Mouse (Mus musculus): ENCODE measurements around the gene Qpctl. TPM values are rescaled to one million over a fixed set of nuclear protein-coding genes. Genes with fewer than 3 reads are reported as not detected.

Qpctl gene
- polyA plus RNA-seq, 1 experiment, result 15.7 TPM

DNA sequence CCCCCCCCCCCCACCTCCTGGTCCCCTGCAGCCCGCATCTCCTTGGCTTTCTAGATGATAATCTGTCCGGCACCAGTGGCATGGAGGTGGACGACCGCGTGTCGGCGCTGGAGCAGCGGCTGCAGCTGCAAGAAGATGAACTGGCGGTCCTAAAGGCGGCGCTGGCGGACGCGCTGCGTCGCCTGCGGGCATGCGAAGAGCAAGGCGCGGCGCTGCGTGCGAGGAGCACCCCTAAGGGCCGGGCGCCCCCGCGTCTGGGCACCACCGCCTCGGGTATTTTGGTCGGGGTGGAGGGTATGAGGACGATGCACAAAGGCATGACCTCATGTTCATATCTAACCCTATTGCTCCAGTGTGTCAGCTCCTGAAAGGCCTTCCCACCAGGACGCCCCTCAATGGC, 30.1 kb upstream of the Qpctl start:
- TF ChIP-seq CTCF (IDR thresholded peaks at IDR 0.05; ENCODE audit: borderline replicate concordance, insufficient read depth, low read depth, low read length) (peak; percentile 31; the same call in 1 of the 2 replicates), POLR2A (IDR thresholded peaks at IDR 0.05; ENCODE audit: borderline replicate concordance, insufficient read depth, low read length) (no peak)
- Histone ChIP-seq H3K4me3 (replicated peaks; ENCODE audit: insufficient read depth, low read depth, low read length) (peak overlapping the region; percentile 2), H3K27me3 (ENCODE audit: control insufficient read depth, insufficient read depth, low read length) (no peaks in the 10 kb centered on the region), H3K27ac (ENCODE audit: insufficient read depth, low read length) (no peak overlapping the region), H3K4me1 (ENCODE audit: control insufficient read depth, insufficient read depth, low read length) (no peaks in the 10 kb centered on the region; the same call in 1 of the 2 replicates)
- DNase-seq, result peak; percentile 56 to 61
- WGBS, result 6% methylated on average over 23 of the region's 32 CpGs

DNA sequence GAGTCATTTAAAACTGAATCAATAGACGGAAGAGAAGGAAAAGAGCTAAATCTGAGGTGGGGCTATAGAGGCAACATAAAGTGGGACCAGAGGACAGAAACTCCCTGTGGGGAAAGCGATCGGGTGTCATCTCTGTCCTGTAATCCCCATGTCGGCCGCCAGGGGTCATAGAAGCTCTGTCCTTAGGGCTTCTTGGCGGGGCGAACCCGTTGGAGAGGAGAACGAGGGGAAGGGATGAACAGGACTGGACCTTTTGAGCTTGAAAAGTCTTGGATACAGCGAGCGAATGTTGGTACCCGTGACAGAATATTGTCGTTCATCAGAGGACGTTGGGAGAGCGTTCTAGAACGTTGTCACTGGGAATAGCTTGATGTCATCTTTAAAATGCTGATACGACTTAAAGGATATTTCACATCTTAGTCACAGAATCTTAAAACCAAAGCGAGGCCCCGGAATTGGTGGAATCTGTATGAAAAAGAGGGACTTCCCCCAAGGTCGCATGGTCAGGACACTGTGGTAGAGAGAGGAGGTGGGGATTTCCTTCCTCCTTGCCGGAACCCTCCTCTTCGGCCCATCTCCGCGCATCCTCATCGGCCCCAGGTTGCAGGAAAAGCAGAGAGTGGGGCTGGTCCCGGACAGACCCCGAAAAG, 29.5 kb upstream of the Qpctl start:
- peak; percentile 77 to 89 for DNase-seq
- 8% methylated on average over 27 of the region's 27 CpGs for WGBS
- Histone ChIP-seq H3K27ac (ENCODE audit: insufficient read depth, low read length) (no peak overlapping the region), H3K27me3 (ENCODE audit: control insufficient read depth, insufficient read depth, low read length) (no peaks in the 10 kb centered on the region), H3K4me1 (ENCODE audit: control insufficient read depth, insufficient read depth, low read length) (no peaks in the 10 kb centered on the region), H3K4me3 (replicated peaks; ENCODE audit: insufficient read depth, low read depth, low read length) (peak overlapping the region; percentile 97)
- TF ChIP-seq CTCF (IDR thresholded peaks at IDR 0.05; ENCODE audit: borderline replicate concordance, insufficient read depth, low read depth, low read length), result peak; percentile 82
- TF ChIP-seq POLR2A (IDR thresholded peaks at IDR 0.05; ENCODE audit: borderline replicate concordance, insufficient read depth, low read length), result no peak

DNA sequence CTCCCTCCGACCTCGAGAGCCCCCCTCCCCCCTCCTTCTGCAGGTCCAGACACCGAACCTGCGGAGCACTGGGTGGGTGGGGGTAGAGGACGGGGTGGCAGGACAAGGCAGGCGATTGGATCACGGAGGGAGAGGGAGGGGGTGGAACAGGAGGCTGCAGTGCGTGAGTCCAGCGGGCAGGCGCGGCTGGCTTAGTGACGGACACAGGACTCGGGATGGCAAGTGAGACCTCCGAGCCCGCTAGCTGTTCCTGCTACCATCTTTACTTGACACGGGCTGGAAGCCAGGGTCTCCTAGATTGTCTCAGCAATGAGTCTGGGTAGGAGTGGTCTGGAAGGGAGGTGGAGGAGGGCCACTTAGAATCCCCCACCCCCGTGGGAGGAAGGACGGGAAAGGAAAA, 28.9 kb upstream of the Qpctl start:
- Histone ChIP-seq H3K4me1 (ENCODE audit: control insufficient read depth, insufficient read depth, low read length) (no peaks in the 10 kb centered on the region), H3K27me3 (ENCODE audit: control insufficient read depth, insufficient read depth, low read length) (no peaks in the 10 kb centered on the region), H3K27ac (ENCODE audit: insufficient read depth, low read length) (no peak overlapping the region), H3K4me3 (replicated peaks; ENCODE audit: insufficient read depth, low read depth, low read length) (peak overlapping the region; percentile 97)
- DNase-seq, result peak; percentile 55 to 56
- 17% methylated on average over 18 of the region's 18 CpGs for WGBS
- TF ChIP-seq POLR2A (IDR thresholded peaks at IDR 0.05; ENCODE audit: borderline replicate concordance, insufficient read depth, low read length) (no peak), CTCF (IDR thresholded peaks at IDR 0.05; ENCODE audit: borderline replicate concordance, insufficient read depth, low read depth, low read length) (no peak)

DNA sequence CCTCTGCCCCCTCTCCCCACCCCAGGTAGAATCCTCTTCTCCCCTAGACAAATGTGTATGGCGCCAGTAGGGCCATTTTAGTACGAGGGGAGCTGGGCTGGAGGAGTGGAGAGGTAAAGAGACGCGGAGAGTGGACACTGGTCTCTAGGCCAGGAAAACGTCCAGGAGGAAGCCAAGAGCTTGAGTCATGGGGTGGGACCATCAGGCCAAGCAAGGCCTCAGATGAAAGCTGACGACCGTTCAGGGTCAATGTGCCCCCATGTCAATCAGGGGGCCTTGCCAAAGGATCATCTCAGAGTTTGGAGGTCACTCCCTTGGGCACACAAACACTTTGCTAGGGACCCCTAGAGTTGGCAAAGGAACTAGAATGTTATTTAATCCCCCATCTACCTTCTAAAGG, 28.1 kb upstream of the Qpctl start:
- 34% methylated on average over 7 of the region's 7 CpGs for WGBS

DNA sequence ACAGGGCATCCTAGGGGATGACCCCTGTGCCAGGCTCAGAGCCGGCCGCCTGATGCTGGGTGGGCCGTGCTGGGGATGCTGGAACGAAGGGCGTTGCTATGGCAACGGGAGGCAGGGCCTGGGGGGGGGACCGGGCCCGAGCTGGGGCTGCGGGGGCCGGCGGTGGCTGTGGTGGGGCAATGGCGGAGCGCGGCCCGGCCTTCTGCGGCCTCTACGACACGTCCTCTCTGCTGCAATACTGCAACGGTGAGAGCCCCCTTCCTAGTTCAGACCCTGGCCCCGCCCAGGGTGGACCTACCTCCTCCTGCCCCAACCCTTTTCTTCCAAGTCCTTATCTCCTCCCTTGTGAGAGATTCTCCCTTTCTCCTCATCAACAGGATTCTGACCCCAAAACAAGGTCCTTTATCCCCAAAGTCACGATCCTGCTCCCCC, 27.4 kb upstream of the Qpctl start:
- peak in 1 of 2 experiments; percentile 88 for DNase-seq
- H3K4me1 ChIP-seq (ENCODE audit: control insufficient read depth, insufficient read depth, low read length), result peaks cover 8% of the 10 kb centered on the region
- H3K4me3 ChIP-seq (replicated peaks; ENCODE audit: insufficient read depth, low read depth, low read length), result peak overlapping the region; percentile 97
- peak overlapping the region; percentile 8; the same call in 1 of the 2 replicates for H3K27ac ChIP-seq (ENCODE audit: insufficient read depth, low read length)
- WGBS, result under 1% methylated on average over 12 of the region's 21 CpGs
- no peaks in the 10 kb centered on the region for H3K27me3 ChIP-seq (ENCODE audit: control insufficient read depth, insufficient read depth, low read length)
- TF ChIP-seq POLR2A (IDR thresholded peaks at IDR 0.05; ENCODE audit: borderline replicate concordance, insufficient read depth, low read length), result no peak
- no peak for TF ChIP-seq CTCF (IDR thresholded peaks at IDR 0.05; ENCODE audit: borderline replicate concordance, insufficient read depth, low read depth, low read length)

More for the DNA sequence above, 28.1 kb upstream of the Qpctl start:
- no peaks in the 10 kb centered on the region for H3K27me3 ChIP-seq (ENCODE audit: control insufficient read depth, insufficient read depth, low read length)
- peak overlapping the region; percentile 8; the same call in 1 of the 2 replicates for H3K27ac ChIP-seq (ENCODE audit: insufficient read depth, low read length)
- DNase-seq, result peak; percentile 32 to 47
- H3K4me3 ChIP-seq (replicated peaks; ENCODE audit: insufficient read depth, low read depth, low read length), result peak overlapping the region; percentile 97
- TF ChIP-seq CTCF (IDR thresholded peaks at IDR 0.05; ENCODE audit: borderline replicate concordance, insufficient read depth, low read depth, low read length) (no peak), POLR2A (IDR thresholded peaks at IDR 0.05; ENCODE audit: borderline replicate concordance, insufficient read depth, low read length) (no peak)
- H3K4me1 ChIP-seq (ENCODE audit: control insufficient read depth, insufficient read depth, low read length), result peaks cover under 1% of the 10 kb centered on the region; the same call in 1 of the 2 replicates

DNA sequence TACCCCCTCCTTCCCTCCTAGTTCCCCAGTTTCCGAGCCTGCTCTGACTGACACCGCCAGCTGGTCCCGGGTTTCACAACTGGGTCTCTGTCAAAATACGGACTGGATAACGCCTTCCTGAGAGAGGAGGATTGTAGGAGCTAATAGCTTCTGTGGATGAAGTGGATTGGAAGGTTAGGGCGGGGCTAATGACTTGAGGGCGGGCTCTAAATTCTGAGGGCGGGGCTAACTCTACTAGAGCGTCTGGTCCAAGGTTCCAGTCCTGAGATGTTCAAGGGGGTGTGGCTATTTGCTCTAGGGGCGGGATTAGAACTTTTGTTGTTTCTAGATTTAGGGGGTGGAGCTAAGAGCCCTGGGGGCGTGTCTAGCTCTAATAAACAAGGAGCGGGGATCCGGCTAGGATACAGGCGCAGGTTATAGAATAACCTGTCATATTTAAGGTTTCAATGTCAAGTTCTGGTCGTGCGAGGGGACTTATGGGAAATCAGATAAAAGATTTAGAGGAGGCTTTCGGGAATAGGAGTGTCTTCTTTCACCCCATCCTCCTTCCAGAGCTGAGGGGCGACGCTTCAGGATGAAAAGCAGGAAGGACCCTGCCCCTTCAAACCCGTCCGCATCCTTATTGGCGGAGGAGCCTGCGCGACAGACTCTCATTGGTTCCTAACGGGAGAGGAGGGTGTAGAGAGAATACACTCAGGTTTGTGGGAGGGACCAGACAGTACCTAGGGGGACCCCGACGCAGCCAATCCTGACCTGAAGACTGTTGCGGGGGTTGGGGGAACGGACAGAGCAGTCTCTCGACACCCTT, 26.8 kb upstream of the Qpctl start, which contains the start of gene Eml2:
Eml2 (plus strand) TSS at position 714 of the 808 bp plus-strand sequence.
- Histone ChIP-seq H3K27me3 (ENCODE audit: control insufficient read depth, insufficient read depth, low read length) (no peaks in the 10 kb centered on the region), H3K4me3 (replicated peaks; ENCODE audit: insufficient read depth, low read depth, low read length) (peak within 1 kb of the TSS; percentile 97), H3K4me1 (ENCODE audit: control insufficient read depth, insufficient read depth, low read length) (peaks cover 8% of the 10 kb centered on the region), H3K27ac (ENCODE audit: insufficient read depth, low read length) (peak within 1 kb of the TSS; percentile 8; the same call in 1 of the 2 replicates)
- TF ChIP-seq CTCF (IDR thresholded peaks at IDR 0.05; ENCODE audit: borderline replicate concordance, insufficient read depth, low read depth, low read length), result no peak
- TF ChIP-seq POLR2A (IDR thresholded peaks at IDR 0.05; ENCODE audit: borderline replicate concordance, insufficient read depth, low read length), result 0 out of 2 replicates have a peak, but pooled peaks have one; percentile 18
- peak; percentile 75 to 86 for DNase-seq
- WGBS, result 2% methylated on average over 30 of the region's 30 CpGs

DNA sequence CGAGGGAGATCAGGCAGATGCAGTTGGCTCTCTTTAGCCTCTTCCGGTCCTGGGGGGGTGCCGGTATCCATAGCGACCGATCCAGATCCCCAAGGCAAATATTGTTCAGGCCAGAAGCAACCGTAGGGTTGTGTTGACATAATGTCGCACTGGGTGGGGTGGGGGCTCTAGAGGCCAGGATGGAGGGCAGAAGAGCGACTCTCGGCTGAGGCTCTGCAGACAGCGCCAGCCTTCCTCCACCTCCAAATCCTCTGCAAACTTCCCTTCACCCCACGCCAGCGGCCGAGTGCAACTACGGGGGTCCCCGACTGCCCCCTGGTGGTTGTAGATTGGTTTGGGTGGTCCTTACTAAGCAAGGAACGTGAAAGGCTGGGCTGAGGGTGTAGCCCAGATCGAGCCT, 23.8 kb upstream of the Qpctl start:
- H3K4me1 ChIP-seq (ENCODE audit: control insufficient read depth, insufficient read depth, low read length), result peaks cover 11% of the 10 kb centered on the region
- H3K27ac ChIP-seq (ENCODE audit: insufficient read depth, low read length), result no peak overlapping the region
- DNase-seq, result peak; percentile 56 to 64
- H3K4me3 ChIP-seq (replicated peaks; ENCODE audit: insufficient read depth, low read depth, low read length), result no peak overlapping the region
- TF ChIP-seq CTCF (IDR thresholded peaks at IDR 0.05; ENCODE audit: borderline replicate concordance, insufficient read depth, low read depth, low read length) (peak; percentile 58), POLR2A (IDR thresholded peaks at IDR 0.05; ENCODE audit: borderline replicate concordance, insufficient read depth, low read length) (no peak)
- 20% methylated on average over 17 of the region's 17 CpGs for WGBS
- H3K27me3 ChIP-seq (ENCODE audit: control insufficient read depth, insufficient read depth, low read length), result no peaks in the 10 kb centered on the region

All from cerebellum, adult 2 months (tissue).